Mouse (Mus musculus) erythroblast, embryonic 14.5 days (primary cell): ENCODE measurements around the gene Ivd. TPM values are rescaled to one million over a fixed set of nuclear protein-coding genes. Genes with fewer than 3 reads are reported as not detected.

ENCODE experiments used
- H3K27me3 ChIP-seq: 2 replicates; pipeline ENCODE4 v1.6.1; 2012; ENCODE audit warnings: inconsistent platforms; ENCODE audit not compliant: control insufficient read depth
- H3K36me3 ChIP-seq: 2 replicates; pipeline ENCODE4 v1.6.1; 2012; ENCODE audit warnings: mild to moderate bottlenecking, inconsistent platforms; ENCODE audit not compliant: control insufficient read depth
- H3K4me1 ChIP-seq: 2 replicates; pipeline ENCODE4 v1.6.1; 2012; ENCODE audit warnings: inconsistent platforms; ENCODE audit not compliant: control insufficient read depth
- H3K4me3 ChIP-seq: replicated peaks from 2 replicates; pipeline ENCODE3; 2012; ENCODE audit warnings: moderate library complexity, mild to moderate bottlenecking, inconsistent platforms
- H3K9me3 ChIP-seq: 2 replicates; pipeline ENCODE4 v1.6.1; 2012; ENCODE audit warnings: low read length, inconsistent platforms, mixed read lengths; ENCODE audit not compliant: control insufficient read depth
- GATA1 ChIP-seq: IDR thresholded peaks from 2 replicates; pipeline ENCODE4 v1.6.1; 2012; ENCODE audit warnings: low read length, inconsistent platforms, mixed read lengths
- TAL1 ChIP-seq: IDR thresholded peaks from 3 replicates; pipeline ENCODE4 v1.6.1; 2012; ENCODE audit warnings: low read length, inconsistent platforms, mixed read lengths
- polyA plus RNA-seq: library from polyadenylated mRNA; stranded (reverse); fragments of >175 nt; gene quantifications from 2 replicates; pipeline ENCODE4 v1.2.3, GENCODE M21; 2012

Ivd gene
- 0.30 and 0.45 TPM in 2 replicates for polyA plus RNA-seq

DNA sequence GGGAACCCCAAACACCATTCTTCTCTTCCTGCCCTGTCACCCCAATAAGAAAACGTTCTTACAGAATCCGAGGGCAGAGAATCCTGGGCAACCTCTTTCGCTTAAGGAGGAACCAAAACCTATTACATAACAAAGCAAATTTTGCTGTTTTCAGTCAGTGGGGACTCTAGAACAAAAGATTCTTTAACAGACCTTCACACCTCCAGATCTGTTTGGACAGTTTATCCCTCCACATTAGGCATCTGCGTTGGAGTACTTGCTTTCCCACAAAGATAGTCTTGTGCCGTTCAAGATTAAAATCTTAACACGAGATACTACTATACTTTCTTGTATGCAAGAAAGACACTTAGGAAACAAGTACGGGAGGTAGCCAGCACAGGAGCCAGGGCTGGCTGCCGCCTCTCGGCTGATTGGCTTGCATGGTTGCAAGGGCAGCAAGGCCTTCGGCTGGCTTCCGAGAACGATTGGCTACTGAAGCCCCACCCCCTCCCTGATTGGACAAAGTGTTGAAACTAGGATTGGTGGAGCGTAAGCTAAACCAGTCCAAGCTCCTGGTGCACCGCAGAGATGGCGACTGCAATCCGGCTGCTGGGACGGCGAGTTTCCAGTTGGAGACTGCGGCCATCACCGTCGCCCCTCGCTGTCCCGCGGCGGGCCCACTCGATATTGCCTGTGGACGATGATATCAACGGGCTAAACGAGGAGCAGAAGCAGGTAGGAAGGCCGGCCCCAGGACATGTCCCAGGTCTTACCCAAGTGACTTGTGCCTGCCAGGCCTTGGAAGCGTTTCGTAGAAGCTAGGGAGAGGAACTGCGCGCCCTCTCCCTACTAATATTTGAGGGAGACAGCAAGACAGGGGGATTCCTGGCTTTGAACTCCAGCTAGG lies at the start of gene Ivd:
TSS of gene Ivd (plus strand) at position 501 of the 886 bp plus-strand sequence.
- no peaks in the 10 kb centered on the region; the same call in 1 of the 2 replicates for H3K36me3 ChIP-seq
- TF ChIP-seq TAL1 = no peak
- TF ChIP-seq GATA1 = no peak
- peaks cover 20% of the 10 kb centered on the region for H3K4me1 ChIP-seq
- peaks cover 2% of the 10 kb centered on the region; the same call in 1 of the 2 replicates for H3K27me3 ChIP-seq
- peak within 1 kb of the TSS; percentile 75 for H3K4me3 ChIP-seq
- H3K9me3 ChIP-seq = no peaks in the 10 kb centered on the region

- H3K4me3 ChIP-seq = no peak overlapping the region
- peaks cover 3% of the 10 kb centered on the region; the same call in 1 of the 2 replicates for H3K27me3 ChIP-seq
- H3K4me1 ChIP-seq = peaks cover 24% of the 10 kb centered on the region
- TF ChIP-seq GATA1 = no peak
- no peak for TF ChIP-seq TAL1
- H3K9me3 ChIP-seq = no peaks in the 10 kb centered on the region
- peaks cover 26% of the 10 kb centered on the region for H3K36me3 ChIP-seq
Measured at GRCm38 (mm10) chr2:118812724-118813123, 49.0 kb upstream of the Ivd start.

DNA sequence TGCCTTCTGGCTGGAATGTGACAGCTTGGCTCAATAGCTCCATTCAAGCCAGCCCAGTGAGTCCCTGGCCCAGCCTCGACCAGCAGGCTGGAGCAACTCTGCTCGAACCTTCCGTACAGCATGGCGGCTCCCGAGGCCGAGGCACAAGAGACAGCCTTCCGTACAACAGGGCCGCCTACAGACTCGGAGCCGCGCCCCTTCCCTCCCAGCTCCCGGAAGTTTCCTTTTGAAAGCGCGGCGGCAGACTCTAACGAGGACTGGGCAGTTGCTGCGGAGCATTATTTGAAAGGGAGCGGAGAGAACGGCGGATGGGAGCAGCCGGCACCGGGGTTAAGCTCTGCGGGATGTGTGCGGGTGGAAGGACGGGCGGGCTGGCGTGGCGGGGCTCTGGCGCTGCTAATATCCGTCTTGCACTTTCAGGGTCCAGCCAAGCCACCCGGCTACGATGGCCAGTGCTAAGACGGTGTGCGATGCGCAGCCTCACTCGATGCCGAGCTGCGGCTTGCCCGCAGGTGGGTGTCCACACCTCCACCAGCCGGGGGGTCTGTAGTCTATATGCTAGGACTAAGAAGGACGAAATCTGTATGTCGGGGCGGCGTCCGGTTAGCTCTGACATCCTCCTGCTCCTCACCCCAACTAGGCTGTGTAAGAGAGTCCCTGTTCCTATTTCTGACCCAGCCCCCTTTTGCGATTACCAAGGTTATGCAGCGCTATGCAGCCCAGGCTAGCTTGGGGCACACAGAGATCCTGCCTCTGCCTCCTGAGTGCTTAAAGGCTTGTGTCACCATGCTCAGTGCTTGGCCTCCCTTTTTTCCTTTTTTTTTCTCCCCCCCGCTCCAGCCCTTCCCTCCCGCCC lies 47.5 kb upstream of the Ivd start, which contains the start of gene Knstrn:
TSS of gene Knstrn (plus strand) at position 23 of the 856 bp plus-strand sequence.
- Histone ChIP-seq H3K9me3 (peaks cover 6% of the 10 kb centered on the region; the same call in 1 of the 2 replicates), H3K4me1 (peaks cover 24% of the 10 kb centered on the region), H3K27me3 (peaks cover 3% of the 10 kb centered on the region; the same call in 1 of the 2 replicates), H3K4me3 (peak within 1 kb of the TSS; percentile 74), H3K36me3 (peaks cover 41% of the 10 kb centered on the region)
- TF ChIP-seq TAL1 (no peak), GATA1 (no peak)

GRCm38 (mm10) chr2:118822800-118823199 lies 39.0 kb upstream of the Ivd start:
- H3K36me3 ChIP-seq = peaks cover 95% of the 10 kb centered on the region
- H3K27me3 ChIP-seq = no peaks in the 10 kb centered on the region
- TF ChIP-seq GATA1 (no peak), TAL1 (no peak)
- no peaks in the 10 kb centered on the region for H3K4me1 ChIP-seq
- H3K9me3 ChIP-seq = peaks cover 22% of the 10 kb centered on the region
- no peak overlapping the region for H3K4me3 ChIP-seq

DNA sequence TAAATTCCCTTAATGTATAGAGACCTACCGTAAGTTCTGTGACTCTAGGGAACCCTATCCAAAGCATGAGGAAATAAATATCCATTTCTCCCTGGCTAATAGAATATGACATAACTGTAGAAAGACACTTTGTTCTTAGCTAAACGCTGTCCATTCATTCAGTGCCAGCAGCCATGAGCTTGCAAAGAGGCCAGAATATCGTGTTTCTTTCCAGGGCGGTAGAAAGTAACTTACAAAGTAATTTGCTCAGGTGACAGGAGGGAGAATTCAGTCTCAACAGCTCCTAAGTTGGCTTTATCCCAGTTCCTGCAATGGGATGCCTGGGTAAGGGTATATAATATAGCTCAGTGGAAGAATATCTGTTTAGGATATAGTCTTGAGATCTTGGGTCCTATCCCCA lies 37.4 kb upstream of the Ivd start:
- H3K9me3 ChIP-seq = peaks cover 15% of the 10 kb centered on the region
- no peaks in the 10 kb centered on the region for H3K27me3 ChIP-seq
- TF ChIP-seq GATA1 (no peak), TAL1 (no peak)
- H3K4me3 ChIP-seq = no peak overlapping the region
- H3K36me3 ChIP-seq = peaks cover 95% of the 10 kb centered on the region
- no peaks in the 10 kb centered on the region for H3K4me1 ChIP-seq

DNA sequence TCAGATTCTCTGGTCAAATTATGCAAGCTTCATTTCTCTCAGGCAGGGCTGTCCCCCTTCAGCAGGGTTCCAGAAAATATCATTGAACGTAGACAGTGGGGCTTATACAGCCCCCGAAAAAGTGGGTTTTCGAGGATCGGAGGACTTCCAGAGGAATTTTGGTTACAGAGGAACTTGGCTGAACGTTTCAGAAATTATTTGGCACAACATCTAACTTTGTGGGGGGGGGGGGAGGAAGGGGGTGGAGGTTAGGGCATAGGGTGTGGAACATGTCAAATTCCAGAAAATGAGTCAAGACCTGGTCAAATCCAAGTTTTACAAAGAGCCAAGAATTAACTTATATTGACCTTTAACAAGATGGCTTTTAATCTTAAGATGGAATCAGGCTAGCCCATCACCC lies 32.7 kb upstream of the Ivd start:
- Histone ChIP-seq H3K4me1 (no peaks in the 10 kb centered on the region), H3K36me3 (peaks cover 100% of the 10 kb centered on the region), H3K27me3 (no peaks in the 10 kb centered on the region), H3K4me3 (no peak overlapping the region), H3K9me3 (peaks cover 7% of the 10 kb centered on the region)
- TF ChIP-seq GATA1 (no peak), TAL1 (no peak)

DNA sequence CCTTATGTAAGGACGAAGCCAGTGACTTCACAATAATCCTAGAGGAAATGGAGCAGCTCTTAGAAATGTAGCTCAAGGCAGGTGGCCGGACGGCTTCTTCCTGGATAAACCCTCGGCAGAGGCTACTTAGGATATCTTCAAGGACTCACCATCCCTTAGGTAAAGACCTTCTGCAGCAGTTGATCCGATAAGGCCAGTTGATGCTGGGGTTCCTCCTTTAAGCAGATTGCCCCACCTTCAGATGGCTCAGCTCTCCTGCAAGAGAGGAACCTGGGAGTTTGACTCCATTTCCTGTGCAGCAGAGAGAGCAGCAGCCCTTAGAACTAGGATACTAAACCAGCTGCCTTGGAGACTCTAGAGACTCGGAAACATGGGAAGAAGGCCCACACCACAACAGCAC lies 27.7 kb upstream of the Ivd start:
- peaks cover 3% of the 10 kb centered on the region; the same call in 1 of the 2 replicates for H3K4me1 ChIP-seq
- no peak overlapping the region for H3K4me3 ChIP-seq
- H3K36me3 ChIP-seq = peaks cover 80% of the 10 kb centered on the region
- peaks cover 4% of the 10 kb centered on the region for H3K27me3 ChIP-seq
- TF ChIP-seq TAL1 (no peak), GATA1 (no peak)
- no peaks in the 10 kb centered on the region for H3K9me3 ChIP-seq

DNA sequence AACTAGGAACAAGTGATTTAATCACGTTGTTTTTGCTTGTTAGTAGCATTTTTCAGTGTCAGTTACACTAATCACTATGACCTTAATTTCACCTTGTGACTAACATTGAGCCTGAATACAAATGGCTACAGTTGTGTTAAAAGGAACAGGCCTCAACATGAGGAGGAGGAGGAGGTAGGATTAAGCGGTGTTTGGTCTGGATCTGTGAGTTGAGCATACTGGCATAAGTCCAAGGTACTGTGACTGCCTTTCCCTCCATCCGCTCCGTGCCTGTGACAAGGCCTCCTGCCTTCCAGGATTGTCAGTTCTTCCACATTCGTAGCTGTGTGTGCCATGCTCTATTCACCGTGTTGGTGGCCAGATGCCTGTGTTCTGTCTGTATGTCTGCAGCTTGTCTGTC lies 26.6 kb upstream of the Ivd start:
- H3K9me3 ChIP-seq = no peaks in the 10 kb centered on the region
- H3K4me1 ChIP-seq = peaks cover 3% of the 10 kb centered on the region; the same call in 1 of the 2 replicates
- H3K4me3 ChIP-seq = no peak overlapping the region
- TF ChIP-seq TAL1 = no peak
- no peak for TF ChIP-seq GATA1
- H3K36me3 ChIP-seq = peaks cover 70% of the 10 kb centered on the region
- H3K27me3 ChIP-seq = peaks cover 7% of the 10 kb centered on the region
